Mouse (Mus musculus) adrenal gland, adult (tissue): ENCODE measurements around the gene Nt5c2.

Experiments used
- DNase-seq, 2 experiments: peaks; one replicate each; pipeline ENCODE4 v3.0.0; 2022 to 2023; ENCODE audit warnings: low spot score in 1 of 2; ENCODE audit not compliant: inconsistent age in 2 of 2

Nt5c2 gene

DNA sequence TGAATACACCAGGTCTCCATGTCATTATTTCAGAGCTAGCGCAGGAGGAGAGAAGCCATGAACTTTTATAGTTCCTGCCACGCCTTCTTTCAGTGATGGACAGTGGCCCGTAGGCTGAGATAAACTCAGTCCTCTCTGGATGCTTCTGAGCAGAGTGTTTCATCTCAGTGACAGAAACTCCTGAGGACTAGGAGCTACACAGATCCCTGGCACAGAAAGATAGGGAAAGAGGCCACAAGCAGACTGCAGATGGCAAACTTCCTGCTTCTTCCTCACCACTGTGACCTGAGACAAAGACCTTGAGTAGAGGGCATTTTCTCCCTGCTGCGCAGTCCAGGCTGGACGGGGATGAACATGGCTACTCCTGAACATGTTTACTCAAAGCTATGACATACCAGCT is 46.1 kb downstream of the Nt5c2 start:
- DNase-seq = no peak

DNA sequence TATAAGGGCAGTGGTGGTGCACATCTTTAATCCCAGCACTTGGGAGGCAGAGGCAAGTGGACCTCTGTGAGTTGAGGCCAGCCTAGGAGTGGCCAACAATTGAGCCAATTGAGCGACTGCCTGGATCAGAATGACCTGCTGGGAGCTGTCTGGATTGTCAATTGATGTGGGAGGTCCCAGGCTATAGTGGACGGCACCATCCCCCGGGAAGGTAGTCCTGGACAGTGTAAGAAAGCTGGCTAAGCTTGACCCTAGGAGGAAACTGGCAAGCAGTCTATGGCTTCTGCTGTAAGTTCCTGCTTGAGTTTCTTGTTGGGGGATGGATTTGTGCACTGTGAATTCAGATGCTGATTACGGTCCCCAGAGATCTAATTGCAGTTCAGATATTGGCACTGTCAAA is 47.1 kb downstream of the Nt5c2 start:
- no peak for DNase-seq

DNA sequence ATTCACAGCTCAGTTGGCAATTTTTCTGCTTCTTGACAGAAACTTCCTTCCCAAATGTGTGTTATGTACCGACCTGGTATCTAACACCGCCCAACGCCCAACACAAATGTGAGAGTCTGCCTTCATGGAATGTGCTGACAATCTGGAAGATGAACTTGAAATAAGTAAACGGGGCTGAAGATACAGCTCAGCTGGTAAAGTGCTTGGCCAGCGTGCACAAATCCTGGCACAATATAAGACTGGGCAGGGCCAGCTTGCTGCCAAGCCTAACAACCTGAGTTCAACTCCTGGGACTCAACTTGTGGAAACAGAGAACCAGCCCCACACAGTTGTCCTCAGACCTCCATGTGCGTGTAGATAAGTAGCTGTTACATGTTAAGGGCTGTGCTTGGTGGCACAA is 48.6 kb downstream of the Nt5c2 start:
- DNase-seq = no peak

DNA sequence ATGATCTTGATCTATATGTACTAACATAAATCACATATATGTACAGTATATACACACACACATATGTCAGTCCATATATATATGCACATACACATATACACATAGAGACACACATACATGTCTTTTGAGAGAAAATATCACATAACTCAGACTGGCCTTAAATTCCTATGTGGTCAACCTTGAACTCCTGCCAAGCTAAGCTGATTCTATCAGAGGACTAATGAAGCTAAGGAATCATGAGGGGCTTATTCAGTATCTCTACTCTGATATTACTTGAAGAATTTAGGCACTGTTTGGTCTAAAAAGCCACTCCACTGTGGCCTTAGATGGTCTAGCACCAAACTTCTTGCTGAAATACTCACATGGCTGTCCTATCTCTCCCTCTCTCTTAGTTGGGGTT is 49.5 kb downstream of the Nt5c2 start:
- DNase-seq = peak in 1 of 2 experiments; percentile 75

DNA sequence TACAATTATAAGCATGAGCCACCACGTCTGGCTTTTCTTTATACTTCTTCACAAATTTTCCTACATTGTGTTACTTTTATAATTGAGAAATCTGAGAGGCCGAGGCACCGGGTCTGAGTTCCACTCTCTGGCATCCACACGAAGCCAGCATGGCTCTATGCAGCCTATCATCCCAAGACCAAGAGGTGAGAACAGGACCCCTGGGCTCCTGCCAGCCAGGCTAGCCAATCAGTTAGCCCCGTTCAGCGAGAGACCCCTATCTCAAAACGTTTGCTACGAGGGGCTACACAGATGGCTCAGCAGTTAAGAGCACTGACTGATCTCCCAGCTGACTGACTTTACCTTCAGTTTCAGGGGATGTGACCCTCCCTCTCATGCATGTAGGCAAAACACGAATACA is 50.6 kb downstream of the Nt5c2 start:
- no peak for DNase-seq

DNA sequence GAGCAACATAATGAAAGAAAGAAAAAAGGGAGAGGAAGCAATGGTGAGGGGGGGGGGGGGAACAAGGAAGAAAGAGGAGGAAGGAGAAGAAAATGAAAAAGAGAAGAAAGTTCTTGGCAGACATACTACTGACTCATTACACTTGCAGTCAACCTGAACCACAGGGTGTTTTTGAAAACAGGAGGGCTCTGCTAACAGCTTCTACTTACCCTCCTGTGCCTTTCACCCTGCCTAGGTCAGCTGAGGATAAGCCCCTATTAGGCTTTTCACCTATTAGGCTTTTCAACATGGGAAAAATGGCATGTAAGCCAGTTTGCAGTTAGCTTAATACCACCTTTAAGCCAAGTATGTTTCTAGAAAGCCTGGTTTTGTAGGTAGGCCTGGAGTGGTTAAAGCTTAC is 51.5 kb downstream of the Nt5c2 start:
- no peak for DNase-seq

DNA sequence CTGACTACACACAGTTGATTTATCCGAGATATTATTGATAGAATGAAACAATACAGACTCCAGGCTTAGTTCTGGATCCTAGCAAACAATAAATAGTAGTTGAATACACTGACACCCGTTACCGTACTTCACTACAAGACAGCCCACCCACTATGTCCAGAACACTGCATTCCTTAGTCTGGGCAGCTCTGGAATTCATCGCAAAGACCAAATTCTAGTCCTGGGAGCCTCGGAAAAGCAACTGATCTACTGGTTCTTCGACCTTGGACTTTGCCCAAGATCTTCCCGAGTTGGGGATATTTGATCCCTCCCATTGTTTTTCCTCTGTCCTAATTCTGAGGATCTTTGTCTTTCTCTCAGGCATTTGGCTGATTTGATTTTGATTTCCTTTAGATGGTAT is 52.1 kb downstream of the Nt5c2 start:
- DNase-seq = peak in 1 of 2 experiments; percentile 70

DNA sequence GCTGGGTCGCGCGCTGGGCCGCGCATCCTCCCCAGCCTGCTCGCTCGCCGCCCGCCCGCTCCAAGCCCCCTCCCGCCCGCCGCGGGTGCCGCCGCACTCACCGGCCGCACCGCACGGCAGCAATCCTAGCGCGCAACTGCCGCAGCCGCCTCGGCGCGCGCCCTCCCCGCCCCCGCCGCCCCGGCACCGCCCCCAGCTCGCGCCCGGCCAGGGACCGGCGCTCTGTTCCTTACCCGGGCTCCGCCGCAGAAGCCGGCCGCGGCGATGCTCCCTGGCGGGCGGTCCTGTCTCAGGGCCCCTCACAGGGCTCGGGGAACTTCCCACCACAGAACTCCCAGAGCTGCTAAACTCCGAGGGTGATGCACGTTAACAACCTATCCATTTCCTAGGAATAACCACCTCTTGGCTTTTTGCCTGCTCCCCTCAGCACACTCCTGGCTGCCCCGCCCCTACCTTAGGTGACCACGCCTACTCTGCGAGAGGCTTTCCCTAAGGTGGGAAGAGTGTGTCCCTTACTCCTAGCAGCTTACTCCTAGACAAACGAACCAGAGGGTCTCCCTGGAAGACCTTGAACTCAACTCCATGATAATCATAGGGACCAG is 52.7 kb downstream of the Nt5c2 start:
- DNase-seq = peak; percentile 84 to 94

DNA sequence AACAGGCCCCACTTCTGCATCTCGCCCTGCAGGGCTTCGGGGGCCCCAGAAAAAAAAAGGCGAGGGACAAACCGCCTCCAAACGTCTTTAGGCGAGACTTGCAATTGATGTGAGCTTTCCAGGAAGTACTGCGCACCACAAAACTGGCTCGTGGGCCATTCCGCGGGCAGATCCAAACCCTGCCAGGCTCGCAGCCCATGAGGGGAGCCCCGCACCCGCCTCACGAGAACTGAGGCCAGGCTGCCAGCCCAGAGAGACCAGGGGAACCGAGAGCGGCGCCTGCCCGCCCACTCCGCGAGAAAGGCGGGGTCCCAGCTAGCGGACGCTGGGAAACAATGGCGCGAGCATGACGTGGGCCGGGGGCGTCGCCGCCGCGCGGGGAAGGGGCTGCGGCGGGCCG is 53.3 kb downstream of the Nt5c2 start:
- DNase-seq = peak; percentile 88 to 95

DNA sequence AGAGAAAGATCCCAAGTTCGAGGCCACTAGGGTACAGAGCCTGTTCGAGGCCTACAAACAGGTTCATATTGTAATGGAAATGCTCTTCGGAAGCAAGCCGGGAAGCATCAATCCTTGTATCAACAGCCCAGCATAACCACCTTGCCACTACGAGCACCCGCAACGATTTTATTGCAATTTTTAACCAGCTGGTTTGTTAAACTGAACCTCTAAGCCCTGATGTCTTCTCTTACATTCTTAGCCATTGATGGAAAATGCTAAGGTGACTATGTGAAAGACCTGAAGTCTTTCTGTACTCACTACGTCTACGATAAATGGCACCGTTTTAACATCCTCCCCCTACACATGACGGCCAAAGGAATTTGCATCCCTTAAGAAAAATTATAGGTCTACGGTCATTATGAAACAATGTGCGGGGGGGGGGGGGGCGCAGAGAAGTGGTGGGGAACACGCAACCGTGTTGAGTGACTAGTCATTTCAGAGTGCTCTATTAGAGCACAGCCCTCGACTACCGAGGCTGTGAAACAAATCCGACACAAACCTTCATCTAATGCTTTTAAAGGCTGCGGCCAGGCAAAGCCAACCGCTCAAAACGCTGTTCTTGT is 53.8 kb downstream of the Nt5c2 start:
- DNase-seq = no peak

DNA sequence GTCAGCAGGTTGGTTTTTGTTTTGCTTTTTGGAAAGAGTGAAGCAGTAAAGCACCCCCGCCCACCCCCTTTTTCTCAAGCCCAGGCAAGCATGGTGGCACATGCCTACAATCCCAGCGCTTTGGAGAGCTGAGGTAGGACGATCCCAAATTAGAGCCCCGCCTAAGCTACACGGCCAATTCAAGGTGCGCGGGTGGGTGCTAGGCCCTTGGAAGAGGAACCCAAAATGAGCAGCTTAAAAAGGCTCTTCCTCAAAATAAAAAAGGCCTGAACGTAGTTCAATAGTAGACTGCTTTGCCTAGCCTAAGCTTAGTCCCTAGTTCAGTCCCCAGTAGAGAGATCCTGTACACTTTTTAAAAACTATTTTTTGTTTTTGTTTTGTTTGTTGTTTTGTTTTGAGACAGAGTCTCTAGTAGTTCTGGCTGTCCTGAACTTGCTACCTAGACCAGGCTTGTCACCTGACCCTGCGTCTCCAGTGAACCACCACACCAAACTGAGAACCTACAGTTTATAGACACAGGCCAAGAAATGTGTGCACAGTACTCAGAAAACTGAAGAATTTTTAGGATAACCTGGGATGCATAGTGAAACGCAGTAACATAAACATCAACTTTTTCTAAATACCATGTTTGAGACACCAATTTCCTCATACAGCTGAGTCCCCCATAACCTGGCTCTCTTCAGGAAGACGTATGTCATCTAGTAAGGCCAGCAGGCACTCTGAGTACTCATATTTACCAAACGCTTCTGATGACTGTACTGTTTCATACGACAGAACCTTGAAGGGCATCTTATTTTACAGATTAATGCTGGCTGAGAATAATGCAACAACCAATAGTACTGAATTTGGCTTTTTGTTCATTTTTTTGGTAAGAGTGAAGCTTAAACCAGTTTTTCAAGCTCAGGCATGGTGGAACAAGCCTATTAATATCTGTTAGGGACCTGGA is 54.6 kb downstream of the Nt5c2 start:
- DNase-seq = peak in 1 of 2 experiments; percentile 72

DNA sequence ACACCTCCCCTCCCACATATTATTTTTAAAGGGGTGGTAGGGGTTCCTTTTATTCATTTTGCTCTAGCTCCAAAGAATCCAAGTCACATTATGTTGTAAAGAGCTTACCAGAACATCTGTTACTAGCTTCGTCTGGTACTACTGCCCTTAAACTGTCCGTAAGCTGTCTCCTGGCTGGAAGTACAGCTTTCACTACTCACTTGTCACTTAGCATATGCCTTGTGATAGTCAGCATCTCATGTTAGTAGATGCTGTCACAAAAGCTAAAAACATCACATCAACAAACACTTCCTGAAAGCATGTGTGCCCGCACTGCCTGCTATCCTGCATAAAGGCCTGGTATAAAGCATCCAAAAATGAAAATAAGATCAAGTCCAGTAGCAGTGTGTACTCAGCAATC is 55.4 kb downstream of the Nt5c2 start:
- peak in 1 of 2 experiments; percentile 44 for DNase-seq

DNA sequence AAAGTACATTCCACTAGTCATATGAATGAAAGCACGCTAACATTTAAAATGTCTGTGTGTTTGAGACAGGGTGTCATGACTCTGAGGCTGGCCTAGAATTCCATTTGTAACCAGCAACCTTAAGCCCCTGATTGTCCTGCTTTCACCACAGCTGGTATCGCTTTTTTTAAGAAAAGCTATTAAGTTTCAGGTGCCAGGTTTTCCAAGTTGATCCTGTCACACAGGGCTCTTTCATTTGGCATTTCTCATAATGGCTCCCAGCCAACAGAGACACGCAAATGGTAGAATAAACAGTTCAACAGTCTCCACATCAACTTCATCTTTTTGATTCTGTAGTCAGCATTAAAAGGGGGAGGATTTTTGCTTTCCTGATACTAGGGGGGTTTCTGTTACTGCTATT is 56.4 kb downstream of the Nt5c2 start:
- peak in 1 of 2 experiments; percentile 71 for DNase-seq

DNA sequence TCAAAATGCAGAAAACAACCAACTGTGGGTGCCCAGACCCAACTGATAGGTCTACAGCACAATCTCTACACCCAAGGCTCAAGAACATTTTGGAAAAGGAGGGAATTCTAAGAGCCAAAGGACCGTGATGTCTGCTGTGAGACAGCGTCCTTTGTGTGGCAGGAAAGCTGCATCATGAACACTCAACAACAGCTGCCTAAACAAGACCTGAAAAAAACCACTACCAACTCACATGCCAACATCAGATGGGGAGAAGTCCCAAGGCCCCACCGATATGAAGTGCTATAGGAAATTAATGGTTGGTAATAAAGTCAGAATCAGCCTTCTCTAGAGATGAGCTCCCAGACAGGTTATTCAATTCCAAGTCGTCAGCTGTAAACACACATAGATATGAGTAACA is 57.0 kb downstream of the Nt5c2 start:
- peak in 1 of 2 experiments; percentile 26 for DNase-seq

DNA sequence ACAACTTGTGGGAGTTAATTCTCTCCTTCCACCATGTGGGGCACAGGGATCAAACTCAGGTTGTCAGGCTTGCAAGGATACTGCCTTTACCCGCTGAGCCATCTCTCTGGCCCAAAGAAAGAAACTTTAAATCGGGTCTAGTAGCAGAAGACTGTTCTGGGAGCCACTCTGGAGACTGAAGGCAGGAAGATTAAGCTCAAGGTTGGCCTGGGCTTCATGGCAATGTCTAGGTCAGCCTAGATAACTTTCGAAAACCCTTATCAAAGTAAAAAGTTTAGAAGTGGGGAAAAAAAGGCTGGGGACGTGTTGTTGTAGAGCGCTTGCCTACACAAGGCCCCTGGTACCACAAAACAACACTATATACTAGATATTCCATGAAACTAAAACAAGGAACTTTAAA is 58.0 kb downstream of the Nt5c2 start:
- DNase-seq = peak in 1 of 2 experiments; percentile 62

DNA sequence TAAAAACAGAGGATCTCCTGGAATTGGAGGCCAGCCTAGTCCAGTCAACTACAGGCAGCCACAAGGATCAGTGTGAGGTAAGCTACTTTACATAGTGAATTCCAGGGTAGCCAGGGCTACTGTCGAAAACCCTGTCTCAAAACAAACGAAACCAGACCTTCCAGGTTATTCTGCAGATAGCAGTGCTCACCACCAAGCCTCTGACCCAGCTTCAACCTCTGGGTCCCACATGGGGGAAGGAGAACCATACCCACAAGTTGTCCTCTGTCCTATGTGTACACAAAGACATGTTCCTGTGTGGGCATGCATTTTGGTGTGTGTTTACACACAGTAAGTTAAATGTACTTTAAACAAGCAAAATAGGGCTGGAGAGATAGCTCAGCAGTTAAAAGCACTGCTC is 58.5 kb downstream of the Nt5c2 start:
- DNase-seq = peak in 1 of 2 experiments; percentile 35

DNA sequence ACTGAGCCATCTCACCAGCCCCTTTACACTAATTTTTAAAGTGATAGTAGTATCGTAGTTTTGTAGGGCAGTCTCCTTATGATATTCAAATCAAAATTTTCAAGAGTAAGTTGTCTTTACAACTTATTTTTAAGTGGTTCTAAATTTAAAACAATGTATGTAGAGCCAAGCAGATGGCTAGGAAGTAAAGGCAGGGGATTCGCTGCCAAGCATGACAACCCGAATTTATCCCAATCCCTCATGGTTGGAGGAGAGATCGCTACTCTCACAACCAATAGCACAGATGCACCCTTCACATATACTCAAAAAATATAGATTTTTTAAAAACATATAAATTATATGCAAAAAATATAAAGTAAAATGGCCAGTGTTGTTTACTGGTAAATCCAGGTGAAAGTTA is 59.3 kb downstream of the Nt5c2 start:
- no peak for DNase-seq

DNA sequence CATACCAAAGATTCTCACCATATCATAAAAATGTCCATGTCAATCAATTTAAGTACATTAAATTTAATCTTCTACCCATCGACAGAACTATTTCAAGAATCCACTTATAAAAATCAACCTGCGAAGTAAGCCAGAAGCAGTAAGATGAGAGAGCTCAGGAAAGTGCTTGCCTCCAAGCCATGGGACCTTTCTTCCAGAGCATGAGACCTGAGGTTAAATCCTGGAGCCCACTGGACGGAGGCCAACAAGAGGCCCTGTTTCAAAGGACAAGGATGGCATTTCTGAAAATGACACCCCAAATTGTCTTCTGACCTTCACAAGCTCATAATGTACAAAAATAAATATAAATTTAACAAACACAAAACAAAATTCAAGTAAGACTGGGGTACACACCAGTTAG is 61.4 kb downstream of the Nt5c2 start:
- DNase-seq = peak in 1 of 2 experiments; percentile 73

DNA sequence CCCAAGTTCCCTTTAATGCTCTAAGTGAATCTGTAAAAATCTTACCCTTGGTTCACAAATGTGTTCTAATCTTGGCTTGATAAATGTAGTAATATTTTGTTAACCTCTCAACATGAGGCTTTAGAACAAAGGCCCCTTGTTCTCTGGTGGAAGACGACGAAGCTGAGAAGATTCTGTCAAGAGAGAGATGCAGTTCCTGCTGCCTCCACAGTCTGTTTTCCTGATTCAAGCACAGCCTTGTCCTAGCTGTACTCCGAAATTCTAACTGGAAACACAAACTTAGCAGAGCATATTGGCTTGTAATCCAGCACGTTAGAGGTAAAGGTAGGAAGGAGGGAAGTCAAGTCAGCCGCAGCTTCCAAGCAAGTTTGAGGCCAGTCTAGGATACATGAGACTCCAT is 62.0 kb downstream of the Nt5c2 start:
- peak in 1 of 2 experiments; percentile 34 for DNase-seq

DNA sequence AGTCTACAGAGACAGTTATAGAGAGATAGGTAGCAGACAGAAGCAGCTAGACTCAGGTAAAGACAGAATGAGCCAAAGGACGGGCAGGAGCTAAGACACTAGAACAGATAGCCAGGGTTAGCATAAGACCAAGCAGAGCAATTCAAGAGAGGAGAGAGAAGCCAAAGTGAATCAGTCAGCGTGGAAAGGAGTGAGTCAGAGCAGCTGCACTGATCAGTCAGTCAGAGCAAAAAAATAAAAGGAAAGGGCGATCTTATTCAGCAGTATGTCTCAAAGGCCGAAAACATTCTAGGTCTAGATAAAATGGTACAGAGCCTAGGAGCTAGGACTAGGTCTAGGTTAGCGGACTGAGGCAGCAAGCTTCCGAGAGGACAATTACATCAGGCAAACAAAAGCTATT is 70.6 kb downstream of the Nt5c2 start:
- peak in 1 of 2 experiments; percentile 76 for DNase-seq

DNA sequence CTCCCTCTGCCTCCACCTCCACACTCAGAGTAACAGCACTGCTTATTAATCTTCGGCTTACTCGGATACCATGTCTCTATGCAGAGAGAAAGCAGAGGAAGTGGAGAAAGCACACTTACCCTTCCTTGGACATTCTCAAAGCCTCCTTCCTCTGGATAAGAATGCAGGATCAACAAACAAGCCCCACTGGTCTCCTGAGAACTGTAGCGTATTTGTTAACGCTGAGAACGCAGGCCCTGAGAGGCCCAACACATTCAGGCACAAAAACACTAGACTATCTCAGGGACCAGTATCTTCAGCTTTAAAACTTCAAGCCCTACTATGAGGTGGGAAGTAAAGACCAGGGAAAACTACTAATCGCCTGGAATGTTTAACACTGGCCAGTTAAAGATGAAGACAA is 77.8 kb downstream of the Nt5c2 start:
- DNase-seq = peak in 1 of 2 experiments; percentile 71

DNA sequence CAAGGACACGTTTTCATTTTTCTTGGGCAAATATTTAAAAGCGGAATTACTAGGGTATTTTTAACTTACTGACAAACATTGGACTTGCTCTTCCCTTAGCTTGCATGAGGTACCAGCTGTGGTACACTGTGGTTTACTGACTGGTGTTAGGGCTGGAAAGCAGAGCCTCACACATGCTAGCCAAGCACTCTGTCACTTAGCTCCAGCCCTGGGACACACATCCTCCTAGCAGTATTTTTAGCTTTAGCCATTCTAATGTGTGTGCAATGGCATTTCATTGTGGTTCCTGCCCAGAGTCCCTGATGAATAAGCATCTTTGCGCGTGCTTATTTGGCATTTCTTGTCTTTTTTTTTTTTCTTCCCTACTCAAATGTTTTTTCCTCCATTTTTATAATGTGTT is 80.9 kb downstream of the Nt5c2 start:
- DNase-seq = no peak
